Mouse (Mus musculus) forebrain, embryonic 12.5 days (tissue): Measurements from ENCODE around the gene Mkrn1. TPM values are rescaled to one million over a fixed set of nuclear protein-coding genes. Genes with fewer than 3 reads are reported as not detected.
"Not testable (repeated sequence)": the region's sequence is repeated elsewhere in the genome, so short reads cannot be mapped to it uniquely, and the experiment has no call there.

Source experiments
- ATAC-seq: fragments of 200-750 bp; cut with Nextera tagmentation; 2 replicates; pipeline ENCODE4 v1.8.0; 2017; ENCODE audit warnings: moderate TSS enrichment; ENCODE audit not compliant: low FRiP score
- H3K27ac ChIP-seq: fragments of 300-500 bp; sonication (generic); 2 replicates; pipeline ENCODE4 v1.5.1; 2016; ENCODE audit warnings: mild to moderate bottlenecking
- H3K27me3 ChIP-seq: fragments of 300-500 bp; sonication (generic); 2 replicates; pipeline ENCODE4 v1.6.1; 2016; ENCODE audit warnings: mild to moderate bottlenecking
- H3K36me3 ChIP-seq: fragments of 300-500 bp; sonication (generic); replicated peaks from 2 replicates; pipeline ENCODE4 v1.6.1; 2016; ENCODE audit warnings: mild to moderate bottlenecking
- H3K4me1 ChIP-seq: fragments of 300-500 bp; sonication (generic); 2 replicates; pipeline ENCODE4 v1.6.1; 2016
- H3K4me2 ChIP-seq: fragments of 300-500 bp; sonication (generic); 2 replicates; pipeline ENCODE4 v1.6.1; 2016; ENCODE audit warnings: mild to moderate bottlenecking, moderate library complexity
- H3K4me3 ChIP-seq: fragments of 300-500 bp; sonication (generic); replicated peaks from 2 replicates; pipeline ENCODE4 v1.5.1; 2016; ENCODE audit warnings: mild to moderate bottlenecking
- H3K9ac ChIP-seq: fragments of 300-500 bp; sonication (generic); 2 replicates; pipeline ENCODE4 v1.6.1; 2016; ENCODE audit warnings: mild to moderate bottlenecking
- H3K9me3 ChIP-seq: fragments of 300-500 bp; sonication (generic); 2 replicates; pipeline ENCODE4 v1.6.1; 2016
- WGBS: fragments of 180-500 bp; shearing (Covaris S2); methylation state at CpG from one replicate; pipeline ENCODE4 v1.1.7; 2016; 5-methylcytosine and 5-hydroxymethylcytosine counted together
- polyA plus RNA-seq: library from polyadenylated mRNA; unstranded; fragments of >200 nt; fragmentation: Nextera tagmentation; extraction: Ambion mirVana; gene quantifications from 2 replicates; pipeline ENCODE4 v1.2.1, GENCODE M21; 2016

The Mkrn1 gene
- polyA plus RNA-seq, 1 experiment from 2014 or later: 143 TPM

- no peak overlapping the region for H3K27ac ChIP-seq
- no peak overlapping the region for H3K9ac ChIP-seq
- 0 out of 2 replicates have a peak, but pooled peaks cover 1% of the 10 kb centered on the region for H3K27me3 ChIP-seq
- no peak for ATAC-seq
- H3K4me3 ChIP-seq: no peak overlapping the region
- WGBS: 89% methylated on average over 4 of the region's 4 CpGs
- no peaks in the 10 kb centered on the region for H3K9me3 ChIP-seq
- peaks cover 14% of the 10 kb centered on the region for H3K4me1 ChIP-seq
- peaks cover 18% of the 10 kb centered on the region for H3K36me3 ChIP-seq
- no peak overlapping the region for H3K4me2 ChIP-seq
Observed at GRCm38 (mm10) chr6:39373301-39373955, 46.8 kb downstream of the Mkrn1 start.

- H3K27ac ChIP-seq: no peak overlapping the region
- 80% methylated on average over 7 of the region's 7 CpGs for WGBS
- no peak overlapping the region for H3K9ac ChIP-seq
- peaks cover 14% of the 10 kb centered on the region for H3K4me1 ChIP-seq
- H3K4me2 ChIP-seq: no peak overlapping the region
- H3K9me3 ChIP-seq: no peaks in the 10 kb centered on the region
- no peak overlapping the region for H3K4me3 ChIP-seq
- H3K27me3 ChIP-seq: no peaks in the 10 kb centered on the region
- no peak for ATAC-seq
- H3K36me3 ChIP-seq: peaks cover 18% of the 10 kb centered on the region
Observed at GRCm38 (mm10) chr6:39372727-39373126, 47.5 kb downstream of the Mkrn1 start.

GRCm38 (mm10) chr6:39372042-39372441 lies 48.2 kb downstream of the Mkrn1 start:
- no peak overlapping the region for H3K4me3 ChIP-seq
- H3K27ac ChIP-seq: no peak overlapping the region
- no peak for ATAC-seq
- no peak overlapping the region for H3K9ac ChIP-seq
- no peaks in the 10 kb centered on the region for H3K9me3 ChIP-seq
- peaks cover 18% of the 10 kb centered on the region for H3K36me3 ChIP-seq
- peaks cover 14% of the 10 kb centered on the region for H3K4me1 ChIP-seq
- no peak overlapping the region for H3K4me2 ChIP-seq
- H3K27me3 ChIP-seq: no peaks in the 10 kb centered on the region

GRCm38 (mm10) chr6:39369631-39370030 lies 50.6 kb downstream of the Mkrn1 start:
- WGBS: 81% methylated on average over 3 of the region's 3 CpGs
- no peak overlapping the region for H3K4me2 ChIP-seq
- no peak overlapping the region for H3K9ac ChIP-seq
- no peak overlapping the region for H3K4me3 ChIP-seq
- H3K36me3 ChIP-seq: peaks cover 33% of the 10 kb centered on the region
- no peaks in the 10 kb centered on the region for H3K27me3 ChIP-seq
- H3K9me3 ChIP-seq: no peaks in the 10 kb centered on the region
- no peak overlapping the region for H3K27ac ChIP-seq
- ATAC-seq: no peak
- H3K4me1 ChIP-seq: no peaks in the 10 kb centered on the region

GRCm38 (mm10) chr6:39362684-39363083 lies 57.6 kb downstream of the Mkrn1 start:
- no peak overlapping the region for H3K9ac ChIP-seq
- no peak overlapping the region for H3K27ac ChIP-seq
- WGBS: 95% methylated on average over 2 of the region's 2 CpGs
- no peak overlapping the region for H3K4me3 ChIP-seq
- H3K4me1 ChIP-seq: no peaks in the 10 kb centered on the region
- H3K4me2 ChIP-seq: no peak overlapping the region
- no peaks in the 10 kb centered on the region for H3K9me3 ChIP-seq
- ATAC-seq: no peak
- no peaks in the 10 kb centered on the region for H3K27me3 ChIP-seq
- peaks cover 47% of the 10 kb centered on the region for H3K36me3 ChIP-seq

- not testable (repeated sequence) for H3K27me3 ChIP-seq, H3K4me2 ChIP-seq, H3K9ac ChIP-seq, H3K4me3 ChIP-seq, ATAC-seq, H3K27ac ChIP-seq, H3K4me1 ChIP-seq, H3K9me3 ChIP-seq
- 97% methylated on average over 9 of the region's 9 CpGs for WGBS
- peaks cover 48% of the 10 kb centered on the region for H3K36me3 ChIP-seq
Observed at GRCm38 (mm10) chr6:39359207-39359606, 61.1 kb downstream of the Mkrn1 start.

GRCm38 (mm10) chr6:39348946-39349345 lies 71.3 kb downstream of the Mkrn1 start:
- H3K4me3 ChIP-seq: no peak overlapping the region
- 75% methylated on average over 6 of the region's 6 CpGs for WGBS
- H3K27me3 ChIP-seq: no peaks in the 10 kb centered on the region
- H3K9ac ChIP-seq: no peak overlapping the region
- no peak overlapping the region for H3K4me2 ChIP-seq
- peaks cover 51% of the 10 kb centered on the region for H3K36me3 ChIP-seq
- peaks cover 46% of the 10 kb centered on the region for H3K4me1 ChIP-seq
- ATAC-seq: no peak
- no peaks in the 10 kb centered on the region for H3K9me3 ChIP-seq
- H3K27ac ChIP-seq: peak overlapping the region; percentile 76; the same call in 1 of the 2 replicates

GRCm38 (mm10) chr6:39347880-39348814 lies 72.1 kb downstream of the Mkrn1 start:
- Histone ChIP-seq H3K27ac (peak overlapping the region; percentile 76), H3K4me1 (peaks cover 46% of the 10 kb centered on the region), H3K4me3 (no peak overlapping the region), H3K9ac (peak overlapping the region; percentile 29; the same call in 1 of the 2 replicates), H3K4me2 (no peak overlapping the region), H3K9me3 (no peaks in the 10 kb centered on the region), H3K36me3 (peaks cover 54% of the 10 kb centered on the region), H3K27me3 (no peaks in the 10 kb centered on the region)
- 11% methylated on average over 4 of the region's 4 CpGs for WGBS
- ATAC-seq: no peak

Other genes starting within 250 kb of the Mkrn1 start
- gene Kdm7a, start 213.7 kb downstream of the Mkrn1 start, polyA plus RNA-seq: 16.8 and 18.1 TPM in 2 replicates
- gene Slc37a3, start 42.8 kb downstream of the Mkrn1 start, polyA plus RNA-seq: 49.0 and 52.1 TPM in 2 replicates
- gene Rab19, start 39.3 kb downstream of the Mkrn1 start, polyA plus RNA-seq: 0.13 and 0.36 TPM in 2 replicates
- 37.6 and 39.3 TPM in 2 replicates for gene Dennd2a, start 137.4 kb upstream of the Mkrn1 start, polyA plus RNA-seq
- 36.6 and 37.0 TPM in 2 replicates for gene Adck2, start 153.4 kb upstream of the Mkrn1 start, polyA plus RNA-seq
- gene Gm42420, start 165.3 kb upstream of the Mkrn1 start, polyA plus RNA-seq: 0.87 and 1.7 TPM in 2 replicates
- gene Ndufb2, start 172.1 kb upstream of the Mkrn1 start, polyA plus RNA-seq: 241 and 242 TPM in 2 replicates